Mouse (Mus musculus) cerebellum, postnatal 4 days (tissue): Measurements from ENCODE around the gene Exoc3l4.
A peak's percentile ranks its signal among the peaks of the same experiment; 100 is the strongest.

ENCODE experiments used
- DNase-seq, 2 experiments: peaks; one replicate each; pipeline ENCODE4 v3.0.0; 2022; ENCODE audit warnings: low spot score in 2 of 2, mixed read lengths in 1 of 2

The Exoc3l4 gene

GRCm38 (mm10) chr12:111416921-111417779 lies at the start of gene Exoc3l4:
Gene Exoc3l4, plus strand, starts transcription at chr12:111417017.
- DNase-seq = no peak

DNA sequence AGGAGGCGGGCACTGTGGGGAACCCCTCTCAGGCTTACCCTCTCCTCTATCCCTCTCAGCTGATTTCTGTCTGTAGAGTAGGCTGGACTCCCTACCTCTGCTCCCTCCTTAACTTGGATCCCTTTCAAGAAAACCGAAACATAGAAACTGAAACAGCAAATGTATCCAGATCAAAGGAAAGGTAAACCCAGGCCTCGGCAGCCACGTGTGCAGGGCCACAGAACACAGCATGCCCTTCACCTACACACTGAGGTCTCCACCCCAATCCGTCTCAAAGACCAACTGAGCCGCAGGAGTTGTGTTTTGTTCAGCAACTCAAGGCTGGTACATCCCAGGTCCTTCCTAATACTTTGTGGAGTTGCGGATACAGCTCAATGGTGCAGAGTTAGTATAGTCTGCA lies 49.8 kb upstream of the Exoc3l4 start:
- DNase-seq = no peak

GRCm38 (mm10) chr12:111370249-111370648 lies 46.6 kb upstream of the Exoc3l4 start:
- DNase-seq = no peak

GRCm38 (mm10) chr12:111371905-111372304 lies 44.9 kb upstream of the Exoc3l4 start:
- DNase-seq = no peak

DNA sequence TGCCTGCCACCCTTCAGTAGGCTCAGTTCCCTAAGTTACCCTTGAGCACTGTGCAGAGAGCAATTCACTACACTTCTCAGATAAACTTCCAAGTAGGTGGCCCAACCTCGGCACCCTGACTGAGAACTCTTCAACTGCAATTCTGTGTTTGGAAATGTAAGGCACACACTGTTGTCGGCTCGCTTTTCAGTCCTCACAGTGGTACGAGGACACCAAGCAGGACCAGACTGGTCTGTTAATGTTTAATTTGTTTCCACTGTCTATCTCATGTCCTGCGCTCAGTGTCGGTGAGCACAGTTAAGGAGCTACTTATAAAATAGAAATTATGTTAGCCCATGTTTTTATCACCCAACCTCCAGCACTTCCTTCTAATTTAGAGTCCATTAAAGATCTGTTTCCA lies 43.4 kb upstream of the Exoc3l4 start:
- no peak for DNase-seq

- no peak for DNase-seq
Measured at GRCm38 (mm10) chr12:111374727-111375126, 42.1 kb upstream of the Exoc3l4 start.

GRCm38 (mm10) chr12:111375559-111375958 lies 41.3 kb upstream of the Exoc3l4 start:
- DNase-seq = no peak

DNA sequence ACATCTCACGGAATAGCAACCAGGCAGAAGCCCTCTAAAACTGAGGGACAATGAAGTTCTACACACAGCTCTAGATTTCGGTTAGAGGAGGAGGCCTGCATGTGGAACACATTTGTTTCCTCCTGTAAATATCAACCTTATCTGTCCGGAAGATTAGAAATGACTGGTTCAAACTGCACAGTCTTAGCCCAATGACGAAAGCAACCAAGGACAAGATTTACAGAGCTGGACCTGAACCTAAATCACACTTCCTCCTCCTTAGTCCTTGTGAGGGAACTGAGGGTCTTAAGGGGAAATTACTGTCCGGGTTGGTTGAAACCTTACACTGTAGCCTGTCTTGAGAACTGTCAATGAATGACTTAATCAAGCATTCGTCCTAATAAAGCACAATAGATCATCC lies 40.8 kb upstream of the Exoc3l4 start:
- DNase-seq = no peak

DNA sequence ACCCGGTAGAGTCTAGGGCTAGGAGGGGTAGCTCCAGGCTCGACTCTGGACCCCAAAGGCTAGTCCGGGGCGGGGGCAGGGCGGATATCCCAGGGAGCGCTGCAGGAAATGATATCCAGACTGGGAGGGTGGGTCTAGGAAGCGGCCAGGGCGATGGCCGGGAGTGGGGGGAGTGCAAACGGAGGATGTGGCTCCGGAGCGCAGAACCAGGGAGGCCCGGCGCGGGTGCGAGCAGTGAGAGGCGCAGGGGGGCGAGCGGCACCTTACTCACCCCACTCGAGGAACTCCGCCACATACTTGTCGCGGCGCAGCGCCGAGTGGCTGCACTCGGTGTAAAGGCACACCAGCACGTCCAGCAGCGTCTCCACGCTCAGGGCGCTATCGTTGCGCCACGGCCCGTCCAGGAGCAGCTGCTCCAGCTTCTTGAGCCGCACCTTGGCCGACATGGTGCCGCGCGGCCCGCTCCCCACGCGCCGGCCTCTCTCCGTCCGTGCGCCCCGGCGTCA lies 39.9 kb upstream of the Exoc3l4 start:
- no peak for DNase-seq

GRCm38 (mm10) chr12:111377376-111377973 lies 39.3 kb upstream of the Exoc3l4 start, which contains the start of gene Cdc42bpb:
Gene Cdc42bpb, minus strand, starts transcription at chr12:111377718.
- peak; percentile 89 to 95 for DNase-seq

DNA sequence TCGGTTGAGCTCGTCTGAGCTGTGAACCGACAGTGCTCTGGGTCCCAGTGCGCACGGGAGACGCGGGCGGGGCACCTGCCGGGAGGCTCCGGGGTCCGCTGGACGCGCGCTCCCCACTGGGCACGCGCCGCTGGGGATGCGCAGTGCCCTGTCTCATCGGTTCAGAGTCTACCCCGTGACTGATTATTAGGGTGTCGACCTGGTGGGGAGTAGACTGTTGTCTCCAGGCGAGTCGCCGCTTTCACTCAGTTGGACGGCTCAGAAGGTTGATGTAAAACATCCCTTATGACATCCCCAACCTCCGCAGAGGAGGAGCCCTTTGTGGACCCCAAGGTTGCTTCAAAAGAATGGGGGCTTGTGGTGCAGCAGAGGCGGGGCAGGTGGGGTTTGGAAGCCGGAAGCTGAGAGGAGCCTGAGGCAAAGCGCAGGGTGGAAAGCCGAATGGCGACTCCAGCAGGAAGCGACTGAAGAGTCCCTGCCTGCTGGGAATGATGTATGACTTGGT lies 38.8 kb upstream of the Exoc3l4 start:
- DNase-seq = no peak

DNA sequence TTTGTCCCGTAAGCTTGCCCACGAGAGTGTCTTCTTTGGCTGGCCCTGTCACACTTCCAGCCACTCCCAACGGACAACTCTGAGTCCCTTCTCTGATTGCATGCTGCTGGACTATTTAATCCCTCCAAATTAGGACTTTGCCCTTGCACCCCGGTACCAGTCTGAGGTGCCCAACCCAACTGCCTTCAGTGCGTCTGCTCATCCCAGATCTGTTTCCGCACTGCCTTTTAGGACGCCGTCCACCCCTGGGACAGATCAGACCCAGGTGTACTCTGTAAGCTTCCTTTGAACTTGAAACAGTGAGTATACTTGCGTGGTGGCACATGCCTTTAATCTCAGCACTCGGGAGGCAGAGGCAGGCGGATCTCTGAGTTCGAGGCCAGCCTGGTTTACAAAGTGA lies 38.0 kb upstream of the Exoc3l4 start:
- no peak for DNase-seq

GRCm38 (mm10) chr12:111385883-111386641 lies 30.8 kb upstream of the Exoc3l4 start:
- DNase-seq = no peak

GRCm38 (mm10) chr12:111386642-111387120 lies 30.1 kb upstream of the Exoc3l4 start:
- no peak for DNase-seq

DNA sequence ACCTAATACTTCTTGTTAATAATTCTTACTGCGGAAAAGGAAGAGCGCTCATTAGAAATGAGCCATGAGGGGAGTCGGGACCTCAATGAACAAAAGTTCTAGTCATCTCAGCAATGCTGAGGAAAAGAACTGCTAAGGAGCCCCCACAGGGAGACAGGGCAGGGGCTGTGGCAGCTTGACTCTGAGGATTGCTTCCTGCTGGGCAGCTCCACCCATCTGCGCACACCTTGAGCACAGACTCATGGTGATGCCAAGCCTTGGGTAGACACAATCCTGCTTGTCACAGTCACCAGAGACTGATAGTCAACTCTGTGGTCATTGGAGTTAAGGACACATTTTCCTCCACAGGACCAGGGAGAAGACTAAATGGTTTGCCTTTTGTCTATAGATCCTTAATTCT lies 29.7 kb upstream of the Exoc3l4 start:
- no peak for DNase-seq

DNA sequence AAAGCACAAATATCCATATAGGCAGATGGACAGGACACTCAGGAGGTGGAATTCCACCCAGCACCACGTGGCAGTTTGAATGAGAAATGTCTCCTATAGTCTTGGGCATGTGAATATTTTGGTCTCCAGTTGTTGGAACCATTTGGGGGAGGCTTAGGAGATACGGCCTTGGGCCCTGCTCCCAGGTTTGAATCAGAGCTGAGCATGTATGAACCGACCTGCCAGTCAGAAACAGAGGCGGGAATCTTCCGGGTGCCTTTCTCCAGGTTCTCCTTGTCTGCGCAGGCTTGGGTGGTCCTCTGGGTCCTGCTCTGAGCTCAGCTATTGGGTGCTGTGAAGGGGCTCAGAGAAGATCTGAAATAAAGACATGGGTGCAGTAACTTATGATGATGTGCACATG lies 22.8 kb upstream of the Exoc3l4 start:
- DNase-seq = no peak

DNA sequence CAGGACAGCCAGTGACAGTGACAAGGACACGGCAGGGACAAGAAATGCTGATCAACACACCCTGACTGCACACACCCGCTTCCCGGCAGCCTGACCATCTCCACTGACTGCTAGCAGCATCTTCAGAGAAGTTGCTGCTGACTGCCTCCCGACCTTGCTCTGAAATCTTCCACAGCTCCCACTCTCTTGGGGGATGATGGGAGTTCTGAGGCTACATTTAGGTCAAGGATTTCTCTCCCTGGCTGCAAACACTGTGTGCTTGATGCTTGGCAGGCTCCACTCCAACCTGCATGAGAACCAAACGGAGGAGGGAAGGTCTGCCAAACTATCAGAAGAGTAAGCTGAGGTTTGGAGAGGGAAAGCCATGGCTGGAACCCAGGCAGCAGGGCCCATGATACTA lies 19.8 kb upstream of the Exoc3l4 start:
- DNase-seq = no peak

GRCm38 (mm10) chr12:111401454-111402184 lies 15.2 kb upstream of the Exoc3l4 start:
- DNase-seq = peak; percentile 74 to 80

DNA sequence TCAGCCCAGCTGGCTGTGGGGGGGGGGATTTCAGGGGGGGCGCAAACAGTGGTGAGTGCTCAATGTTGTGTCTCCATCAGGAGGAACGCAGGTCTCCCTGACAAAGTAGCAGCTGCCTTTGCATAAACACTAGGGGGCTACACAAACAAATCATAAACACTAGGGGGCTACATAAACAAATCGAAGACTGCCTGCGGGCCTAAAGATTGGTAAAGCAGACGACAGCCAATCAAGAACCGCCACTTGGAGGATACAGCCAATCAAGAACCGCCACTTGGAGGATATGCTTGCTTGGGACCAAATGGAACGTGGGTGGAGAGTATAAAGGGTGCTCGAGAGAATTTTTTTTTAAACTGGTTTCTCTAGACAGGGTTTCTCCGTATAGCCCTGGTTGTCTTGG lies 11.9 kb upstream of the Exoc3l4 start:
- no peak for DNase-seq

GRCm38 (mm10) chr12:111406622-111407021 lies 10.2 kb upstream of the Exoc3l4 start, which contains the start of gene Lbhd2:
Gene Lbhd2, plus strand, starts transcription at chr12:111406809.
- no peak for DNase-seq

- DNase-seq = peak in 1 of 2 experiments; percentile 61
Measured at GRCm38 (mm10) chr12:111409583-111409982, 7.2 kb upstream of the Exoc3l4 start.
